8 mouse cellular contexts compared by ENCODE assay signal in genomic region chr15:101227971-101228370, GRCm38 (mm10). TPM values are rescaled to one million over a fixed set of nuclear protein-coding genes. Genes with fewer than 3 reads are reported as not detected.
DNase-seq lines count a peak whose midpoint lies in the region; ATAC-seq lines count a peak whose summit lies in the region.

No protein-coding gene starts in this region.

- no peak overlapping the region for H3K4me3 ChIP-seq in hindbrain, embryonic 10.5 days
- no peak overlapping the region for H3K4me3 ChIP-seq in hindbrain, embryonic 13.5 days
- H3K4me3 ChIP-seq in embryonic facial prominence, embryonic 11.5 days (ENCODE audit: low read depth, low read length), result no peak overlapping the region
- peak overlapping the region; percentile 12; the same call in 1 of the 2 replicates for H3K4me3 ChIP-seq in limb, embryonic 15.5 days

- no peak overlapping the region; the same call in 1 of the 2 replicates for H3K9ac ChIP-seq in hindbrain, embryonic 13.5 days
- peak overlapping the region; percentile 52 for H3K9ac ChIP-seq in embryonic facial prominence, embryonic 11.5 days (replicated peaks; ENCODE audit: low read length)
- H3K9ac ChIP-seq in limb, embryonic 15.5 days, result 0 out of 2 replicates have a peak overlapping the region, but pooled peaks have one; percentile 5

- H3K4me1 ChIP-seq in hindbrain, embryonic 10.5 days (replicated peaks), result peaks cover 64% of the 10 kb centered on the region
- peaks cover 38% of the 10 kb centered on the region for H3K4me1 ChIP-seq in hindbrain, embryonic 13.5 days (replicated peaks)
- no peaks in the 10 kb centered on the region; the same call in none of the 2 replicates for H3K4me1 ChIP-seq in embryonic facial prominence, embryonic 11.5 days (ENCODE audit: control insufficient read depth, insufficient read depth, low read length)
- peaks cover 73% of the 10 kb centered on the region for H3K4me1 ChIP-seq in limb, embryonic 15.5 days

- intact Hi-C loops in heart, postnatal 14 days (cut with DNase I), result no loop called here

- DNase-seq in hindbrain, embryonic 10.5 days (ENCODE audit: low spot score), result peak; percentile 44
- peak; percentile 74 for DNase-seq in embryonic facial prominence, embryonic 11.5 days (ENCODE audit: low spot score)
- peak; percentile 85 to 86 for DNase-seq in heart, postnatal 14 days
- peak; percentile 54 for DNase-seq in ovary, postnatal 36 days (ENCODE audit: low spot score)
- DNase-seq in layer of hippocampus, postnatal 14 days (ENCODE audit: low spot score in 2 of 2), result no peak

- ATAC-seq in hindbrain, embryonic 13.5 days (ENCODE audit: low FRiP score), result no peak
- ATAC-seq in embryonic facial prominence, embryonic 11.5 days (replicated peaks; ENCODE audit: insufficient number of reproducible peaks, low FRiP score, low TSS enrichment, low read depth), result 0 out of 2 replicates have a peak, but pooled peaks have one; percentile 54
- peak; percentile 51 for ATAC-seq in limb, embryonic 15.5 days (ENCODE audit: insufficient number of reproducible peaks, low FRiP score, low TSS enrichment, low read depth)
- no peak for ATAC-seq in granulocyte monocyte progenitor cell, adult 5-6 weeks (replicated peaks; ENCODE audit: poor library complexity, severe bottlenecking)

- WGBS in hindbrain, embryonic 10.5 days, result 11% methylated on average over 7 of the region's 7 CpGs
- WGBS in hindbrain, embryonic 13.5 days, result 19% methylated on average over 7 of the region's 7 CpGs
- 10% methylated on average over 7 of the region's 7 CpGs for WGBS in embryonic facial prominence, embryonic 11.5 days
- 4% methylated on average over 7 of the region's 7 CpGs for WGBS in limb, embryonic 15.5 days

- no peaks in the 10 kb centered on the region for H3K9me3 ChIP-seq in hindbrain, embryonic 10.5 days
- no peaks in the 10 kb centered on the region for H3K9me3 ChIP-seq in hindbrain, embryonic 13.5 days
- no peaks in the 10 kb centered on the region for H3K9me3 ChIP-seq in embryonic facial prominence, embryonic 11.5 days (replicated peaks; ENCODE audit: control insufficient read depth, low read length)
- H3K9me3 ChIP-seq in limb, embryonic 15.5 days, result no peaks in the 10 kb centered on the region

- peaks cover 58% of the 10 kb centered on the region for H3K27me3 ChIP-seq in hindbrain, embryonic 10.5 days (ENCODE audit: insufficient read depth, poor library complexity, severe bottlenecking)
- peaks cover 28% of the 10 kb centered on the region for H3K27me3 ChIP-seq in hindbrain, embryonic 13.5 days
- 0 out of 2 replicates have a peak, but pooled peaks cover 2% of the 10 kb centered on the region for H3K27me3 ChIP-seq in embryonic facial prominence, embryonic 11.5 days (ENCODE audit: control insufficient read depth, insufficient read depth, low read length)
- no peaks in the 10 kb centered on the region for H3K27me3 ChIP-seq in limb, embryonic 15.5 days

- H3K36me3 ChIP-seq in hindbrain, embryonic 10.5 days, result peaks cover 41% of the 10 kb centered on the region
- peaks cover 27% of the 10 kb centered on the region for H3K36me3 ChIP-seq in hindbrain, embryonic 13.5 days
- H3K36me3 ChIP-seq in embryonic facial prominence, embryonic 11.5 days (replicated peaks; ENCODE audit: control insufficient read depth, insufficient read depth, low read depth, low read length), result peaks cover 6% of the 10 kb centered on the region
- peaks cover 35% of the 10 kb centered on the region for H3K36me3 ChIP-seq in limb, embryonic 15.5 days

- peak overlapping the region; percentile 70; the same call in 1 of the 2 replicates for H3K27ac ChIP-seq in hindbrain, embryonic 10.5 days
- no peak overlapping the region for H3K27ac ChIP-seq in hindbrain, embryonic 13.5 days
- H3K27ac ChIP-seq in embryonic facial prominence, embryonic 11.5 days (replicated peaks; ENCODE audit: low read depth, low read length), result peak overlapping the region; percentile 81
- H3K27ac ChIP-seq in limb, embryonic 15.5 days, result peak overlapping the region; percentile 92

- H3K4me2 ChIP-seq in hindbrain, embryonic 13.5 days, result no peak overlapping the region
- peak overlapping the region; percentile 13; the same call in 1 of the 2 replicates for H3K4me2 ChIP-seq in embryonic facial prominence, embryonic 11.5 days (ENCODE audit: low read depth, low read length)
- peak overlapping the region; percentile 31 for H3K4me2 ChIP-seq in limb, embryonic 15.5 days

RNA-seq across cellular contexts. Expression of gene Grasp, which starts 4.0 kb away (rescaled TPM):
- polyA plus RNA-seq in hindbrain, embryonic 10.5 days (2016; fragmentation: Nextera tagmentation; extraction: Ambion mirVana), result 5.5 and 5.8 TPM in 2 replicates
- polyA plus RNA-seq in hindbrain, embryonic 13.5 days (2015; fragmentation: Nextera tagmentation; extraction: Ambion mirVana), result 1.7 and 1.8 TPM in 2 replicates
- 5.6 and 6.0 TPM in 2 replicates for polyA plus RNA-seq in embryonic facial prominence, embryonic 11.5 days (2014; fragmentation: Nextera tagmentation; extraction: Ambion mirVana)
- 10 to 100 TPM; 12.9 to 14.0 TPM for total RNA-seq in heart, postnatal 14 days (2021)
- polyA plus RNA-seq in limb, embryonic 15.5 days (2015; fragmentation: Nextera tagmentation; extraction: Ambion mirVana), result 5.3 and 7.2 TPM in 2 replicates
- total RNA-seq in layer of hippocampus, postnatal 14 days (2021), result 10 to 100 TPM; 53.4 to 55.2 TPM
- 3.2 and 4.1 TPM in 2 replicates for total RNA-seq in granulocyte monocyte progenitor cell, adult 5-6 weeks (2014; fragmentation: Nextera tagmentation)
- 0.26 and 1.0 TPM in 2 replicates for total RNA-seq in granulocyte monocyte progenitor cell, adult 5-6 weeks (2017)

RNA-seq across cellular contexts. Expression of gene Nr4a1, which starts 26.1 kb away (rescaled TPM):
- polyA plus RNA-seq in hindbrain, embryonic 10.5 days (2016; fragmentation: Nextera tagmentation; extraction: Ambion mirVana), result 4.8 and 5.1 TPM in 2 replicates
- 4.9 and 5.0 TPM in 2 replicates for polyA plus RNA-seq in hindbrain, embryonic 13.5 days (2015; fragmentation: Nextera tagmentation; extraction: Ambion mirVana)
- polyA plus RNA-seq in embryonic facial prominence, embryonic 11.5 days (2014; fragmentation: Nextera tagmentation; extraction: Ambion mirVana), result 2.2 and 3.0 TPM in 2 replicates
- 10 to 100 TPM; 14.0 to 63.1 TPM for total RNA-seq in heart, postnatal 14 days (2021)
- polyA plus RNA-seq in limb, embryonic 15.5 days (2015; fragmentation: Nextera tagmentation; extraction: Ambion mirVana), result 14.7 and 18.4 TPM in 2 replicates
- 10 to 100 TPM; 34.5 to 54.4 TPM for total RNA-seq in layer of hippocampus, postnatal 14 days (2021)
- 1.4 and 4.0 TPM in 2 replicates for total RNA-seq in granulocyte monocyte progenitor cell, adult 5-6 weeks (2014; fragmentation: Nextera tagmentation)
- 2.4 and 4.1 TPM in 2 replicates for total RNA-seq in granulocyte monocyte progenitor cell, adult 5-6 weeks (2017)

RNA-seq across cellular contexts. Expression of gene Acvr1b, which starts 54.1 kb away (rescaled TPM):
- polyA plus RNA-seq in hindbrain, embryonic 10.5 days (2016; fragmentation: Nextera tagmentation; extraction: Ambion mirVana), result 6.3 and 10.9 TPM in 2 replicates
- 19.6 and 20.5 TPM in 2 replicates for polyA plus RNA-seq in hindbrain, embryonic 13.5 days (2015; fragmentation: Nextera tagmentation; extraction: Ambion mirVana)
- polyA plus RNA-seq in embryonic facial prominence, embryonic 11.5 days (2014; fragmentation: Nextera tagmentation; extraction: Ambion mirVana), result 10.5 and 11.4 TPM in 2 replicates
- total RNA-seq in heart, postnatal 14 days (2021), result 10 to 100 TPM; 14.5 to 14.7 TPM
- polyA plus RNA-seq in limb, embryonic 15.5 days (2015; fragmentation: Nextera tagmentation; extraction: Ambion mirVana), result 8.4 and 10.9 TPM in 2 replicates
- total RNA-seq in layer of hippocampus, postnatal 14 days (2021), result 10 to 100 TPM; 71.3 to 79.6 TPM
- 6.9 and 8.7 TPM in 2 replicates for total RNA-seq in granulocyte monocyte progenitor cell, adult 5-6 weeks (2014; fragmentation: Nextera tagmentation)
- total RNA-seq in granulocyte monocyte progenitor cell, adult 5-6 weeks (2017), result 6.9 and 9.9 TPM in 2 replicates

RNA-seq across cellular contexts. Expression of gene Atg101, which starts 56.1 kb away (rescaled TPM):
- 79.0 and 82.1 TPM in 2 replicates for polyA plus RNA-seq in hindbrain, embryonic 10.5 days (2016; fragmentation: Nextera tagmentation; extraction: Ambion mirVana)
- 82.9 and 84.6 TPM in 2 replicates for polyA plus RNA-seq in hindbrain, embryonic 13.5 days (2015; fragmentation: Nextera tagmentation; extraction: Ambion mirVana)
- polyA plus RNA-seq in embryonic facial prominence, embryonic 11.5 days (2014; fragmentation: Nextera tagmentation; extraction: Ambion mirVana), result 63.8 and 65.8 TPM in 2 replicates
- 10 to 100 TPM; 24.7 to 25.5 TPM for total RNA-seq in heart, postnatal 14 days (2021)
- 69.7 and 69.9 TPM in 2 replicates for polyA plus RNA-seq in limb, embryonic 15.5 days (2015; fragmentation: Nextera tagmentation; extraction: Ambion mirVana)
- 10 to 100 TPM; 45.9 to 47.3 TPM for total RNA-seq in layer of hippocampus, postnatal 14 days (2021)
- total RNA-seq in granulocyte monocyte progenitor cell, adult 5-6 weeks (2014; fragmentation: Nextera tagmentation), result 35.3 and 36.0 TPM in 2 replicates
- 51.9 and 60.6 TPM in 2 replicates for total RNA-seq in granulocyte monocyte progenitor cell, adult 5-6 weeks (2017)

Comparison
In these comparisons a context has a peak if more than half of its experiments do, and no peak if none do; other contexts are left out.
1. DNase-seq: peak in hindbrain, embryonic 10.5 days (single experiment), embryonic facial prominence, embryonic 11.5 days (single experiment), heart, postnatal 14 days (2 of 2) and ovary, postnatal 36 days (single experiment); none in layer of hippocampus, postnatal 14 days (0 of 2).
2. ATAC-seq: peak in embryonic facial prominence, embryonic 11.5 days (single experiment) and limb, embryonic 15.5 days (single experiment); none in hindbrain, embryonic 13.5 days (single experiment) and granulocyte monocyte progenitor cell, adult 5-6 weeks (single experiment).